Mouse (Mus musculus) MEL (cell line): ENCODE data around the gene Depdc7. TPM values are rescaled to one million over a fixed set of nuclear protein-coding genes. Genes with fewer than 3 reads are reported as not detected.

Experiments used
- DNase-seq: peaks from one replicate; pipeline ENCODE4 v3.0.0; 2011; ENCODE audit warnings: low read depth, low spot score
- H3K27ac ChIP-seq: 2 replicates; pipeline ENCODE4 v1.5.1; 2012; ENCODE audit warnings: low read depth, mild to moderate bottlenecking, control low read depth, low read length, moderate library complexity; ENCODE audit not compliant: control insufficient read depth
- H3K27me3 ChIP-seq, 2 experiments: fragments of 150-350 bp in 1 of 2; sonication (generic) in 1 of 2; 2 replicates each; pipeline ENCODE4 v1.6.1; 2012; ENCODE audit warnings: low read length in 2 of 2, mild to moderate bottlenecking in 2 of 2, improper control_type of control experiment in 1 of 2, moderate library complexity in 1 of 2; ENCODE audit not compliant: insufficient read depth in 2 of 2, control insufficient read depth in 1 of 2
- H3K36me3 ChIP-seq, 2 experiments: 2 replicates each; pipeline ENCODE4 v1.6.1; 2012 to 2014; ENCODE audit warnings: low read length in 2 of 2, improper control_type of control experiment in 1 of 2, inconsistent platforms in 1 of 2, mild to moderate bottlenecking in 1 of 2; ENCODE audit not compliant: insufficient read depth in 2 of 2, control insufficient read depth in 1 of 2
- H3K4me1 ChIP-seq, 2 experiments: fragments of 150-350 bp in 1 of 2; sonication (generic) in 1 of 2; 2 replicates each; pipeline ENCODE4 v1.6.1; 2012; ENCODE audit warnings: low read length in 2 of 2, improper control_type of control experiment in 1 of 2, mild to moderate bottlenecking in 1 of 2; ENCODE audit not compliant: insufficient read depth in 2 of 2, control insufficient read depth in 1 of 2
- H3K4me3 ChIP-seq, 2 experiments: fragments of 150-350 bp in 1 of 2; sonication (generic) in 1 of 2; 2 replicates each; pipeline ENCODE4 v1.5.1; 2012; ENCODE audit warnings: low read depth in 2 of 2, low read length in 2 of 2, mild to moderate bottlenecking in 2 of 2, moderate library complexity in 2 of 2, control low read depth in 1 of 2, improper control_type of control experiment in 1 of 2; ENCODE audit not compliant: control insufficient read depth in 1 of 2, insufficient read depth in 1 of 2
- H3K79me2 ChIP-seq: 2 replicates; pipeline ENCODE4 v1.6.1; 2012; ENCODE audit warnings: mild to moderate bottlenecking, low read length, moderate library complexity; ENCODE audit not compliant: control insufficient read depth, poor library complexity, insufficient read depth
- H3K9ac ChIP-seq: 2 replicates; pipeline ENCODE4 v1.6.1; 2012; ENCODE audit warnings: low read depth, mild to moderate bottlenecking, control low read depth, low read length, moderate library complexity; ENCODE audit not compliant: control insufficient read depth, poor library complexity, severe bottlenecking
- H3K9me3 ChIP-seq: fragments of 150-350 bp; sonication (generic); replicated peaks from 2 replicates; pipeline ENCODE4 v1.6.1; 2012; ENCODE audit warnings: mild to moderate bottlenecking, low read length, improper control_type of control experiment, moderate library complexity; ENCODE audit not compliant: insufficient read depth
- BHLHE40 ChIP-seq: IDR thresholded peaks from 2 replicates; pipeline ENCODE4 v1.6.1; 2012; ENCODE audit warnings: low read depth, mild to moderate bottlenecking, inconsistent platforms, low read length, improper control_type of control experiment, borderline replicate concordance
- CHD2 ChIP-seq: IDR thresholded peaks from 2 replicates; pipeline ENCODE4 v1.6.1; 2011; ENCODE audit warnings: low read length, improper control_type of control experiment
- CTCF ChIP-seq, 3 experiments: IDR thresholded peaks in 2 of 3; conservative IDR thresholded peaks in 1 of 3; 2 replicates each; pipeline ENCODE4 v1.5.1; 2011 to 2012; ENCODE audit warnings: low read length in 3 of 3, low read depth in 2 of 3, mild to moderate bottlenecking in 2 of 3, improper control_type of control experiment in 1 of 3, inconsistent platforms in 1 of 3, mixed read lengths in 1 of 3, moderate library complexity in 1 of 3; ENCODE audit not compliant: control insufficient read depth in 1 of 3, insufficient read depth in 1 of 3, poor library complexity in 1 of 3, severe bottlenecking in 1 of 3
- ELF1 ChIP-seq: IDR thresholded peaks from 2 replicates; pipeline ENCODE4 v1.6.1; 2014; ENCODE audit warnings: low read depth, mild to moderate bottlenecking, inconsistent platforms, low read length, improper control_type of control experiment, moderate library complexity
- EP300 ChIP-seq, 2 experiments: IDR thresholded peaks; 2 replicates each; pipeline ENCODE4 v1.6.1; 2011; ENCODE audit warnings: improper control_type of control experiment in 2 of 2, low read length in 2 of 2, low read depth in 1 of 2, mild to moderate bottlenecking in 1 of 2
- GABPA ChIP-seq: IDR thresholded peaks from 2 replicates; pipeline ENCODE4 v1.6.1; 2012; ENCODE audit warnings: low read depth, mild to moderate bottlenecking, inconsistent platforms, low read length, improper control_type of control experiment, moderate library complexity
- KAT2A ChIP-seq: conservative IDR thresholded peaks from 2 replicates; pipeline ENCODE4 v1.6.1; 2012; ENCODE audit warnings: low read depth, low read length, improper control_type of control experiment, inconsistent platforms
- MAX ChIP-seq: IDR thresholded peaks from 2 replicates; pipeline ENCODE4 v1.6.1; 2011; ENCODE audit warnings: low read length, improper control_type of control experiment
- MXI1 ChIP-seq: IDR thresholded peaks from 2 replicates; pipeline ENCODE4 v1.6.1; 2011; ENCODE audit warnings: mild to moderate bottlenecking, low read depth, low read length, improper control_type of control experiment
- MYC ChIP-seq: IDR thresholded peaks from 2 replicates; pipeline ENCODE4 v1.6.1; 2011; ENCODE audit warnings: low read depth, mild to moderate bottlenecking, low read length, improper control_type of control experiment, moderate library complexity
- POLR2AphosphoS2 ChIP-seq: IDR thresholded peaks from 2 replicates; pipeline ENCODE4 v1.6.1; 2011; ENCODE audit warnings: low read length, improper control_type of control experiment
- POLR2AphosphoS5 ChIP-seq: IDR thresholded peaks from 2 replicates; pipeline ENCODE4 v1.6.1; 2012; ENCODE audit warnings: low read depth, borderline replicate concordance, mild to moderate bottlenecking, inconsistent platforms, low read length, moderate library complexity, mixed read lengths
- RAD21 ChIP-seq: IDR thresholded peaks from 2 replicates; pipeline ENCODE4 v1.6.1; 2011; ENCODE audit warnings: mild to moderate bottlenecking, low read depth, low read length, improper control_type of control experiment
- RCOR1 ChIP-seq: IDR thresholded peaks from 2 replicates; pipeline ENCODE4 v1.6.1; 2012; ENCODE audit warnings: low read depth, mild to moderate bottlenecking, inconsistent platforms, low read length, improper control_type of control experiment
- TBP ChIP-seq: IDR thresholded peaks from 2 replicates; pipeline ENCODE4 v1.8.0; 2011; ENCODE audit warnings: low read depth, low read length, improper control_type of control experiment
- UBTF ChIP-seq: IDR thresholded peaks from 2 replicates; pipeline ENCODE4 v1.6.1; 2012; ENCODE audit warnings: low read depth, mild to moderate bottlenecking, inconsistent platforms, low read length, improper control_type of control experiment, moderate library complexity, borderline replicate concordance; ENCODE audit not compliant: insufficient read depth
- polyA plus RNA-seq, 2 experiments: library from polyadenylated mRNA; stranded (reverse) in 1 of 2; unstranded in 1 of 2; fragments of >175 nt in 1 of 2; fragments of >200 nt in 1 of 2; gene quantifications; 2 replicates each; pipeline versions ENCODE4 v1.2.1 to v1.2.4; 2012; ENCODE audit warnings: low replicate concordance in 2 of 2, low read depth in 1 of 2; ENCODE audit not compliant: insufficient read length in 2 of 2, insufficient read depth in 1 of 2, missing spikeins in 1 of 2
- total RNA-seq: library from RNA; depleted of rRNA; stranded (reverse); fragments of 300-350 nt; gene quantifications from 2 replicates; pipeline ENCODE4 v1.2.3, GENCODE M21; 2012; rRNA removed

Depdc7 gene
- total and polyA plus RNA-seq, 3 experiments = 7.1 to 8.6 TPM; not detected in 1

GRCm38 (mm10) chr2:104677326-104677725 lies 65.4 kb downstream of the Depdc7 start:
- DNase-seq = no peak
- Histone ChIP-seq H3K9ac (no peak overlapping the region), H3K4me1 (peaks cover 0 to 2% of the 10 kb centered on the region in 2 experiments; a peak in 1 of 4 replicates), H3K27ac (no peak overlapping the region), H3K9me3 (no peaks in the 10 kb centered on the region), H3K36me3 (no peaks in the 10 kb centered on the region), H3K27me3 (no peaks in the 10 kb centered on the region), H3K79me2 (no peaks in the 10 kb centered on the region), H3K4me3 (no peak overlapping the region)
- no peak for TF ChIP-seq GABPA
- no peak for TF ChIP-seq MXI1
- TF ChIP-seq UBTF = no peak
- TF ChIP-seq BHLHE40 = no peak
- TF ChIP-seq RCOR1 = no peak
- TF ChIP-seq MAX = no peak
- no peak for TF ChIP-seq TBP
- TF ChIP-seq POLR2AphosphoS2 = no peak
- no peak for TF ChIP-seq EP300 (IDR thresholded peaks at IDR 0.05; ENCODE audit: low read depth in 1 of 2, low read length in 2 of 2)
- no peak for TF ChIP-seq POLR2AphosphoS5
- no peak for TF ChIP-seq ELF1
- TF ChIP-seq RAD21 = no peak
- TF ChIP-seq MYC = no peak
- TF ChIP-seq CHD2 = no peak
- no peak for TF ChIP-seq CTCF (IDR thresholded peaks at IDR 0.05 in 2 of 3, conservative IDR thresholded peaks at IDR 0.05 in 1 of 3; ENCODE audit: control insufficient read depth in 1 of 3, insufficient read depth in 1 of 3, low read depth in 2 of 3, low read length in 3 of 3, poor library complexity in 1 of 3, severe bottlenecking in 1 of 3)
- no peak for TF ChIP-seq KAT2A

Other genes starting within 250 kb of the Depdc7 start
- 11.9 and 12.1 TPM in 2 replicates for gene Hipk3, start 248.4 kb downstream of the Depdc7 start, total RNA-seq
- gene Hipk3, start 248.4 kb downstream of the Depdc7 start, polyA plus RNA-seq = 10 to 100 TPM; 17.0 to 19.4 TPM
- gene Cstf3, start 152.4 kb downstream of the Depdc7 start, total RNA-seq = 11.6 and 13.8 TPM in 2 replicates
- gene Cstf3, start 152.4 kb downstream of the Depdc7 start, polyA plus RNA-seq = 100 to 1,000 TPM in 1 of 2 experiments, 10 to 100 TPM in 1; 35.7 to 126 TPM
- gene Tcp11l1, start 30.7 kb downstream of the Depdc7 start, total RNA-seq = 26.7 and 28.6 TPM in 2 replicates
- 10 to 100 TPM in 1 of 2 experiments, not detected in 1; 22.1 TPM for gene Tcp11l1, start 30.7 kb downstream of the Depdc7 start, polyA plus RNA-seq
- not detected in 2 replicates for gene Pin1rt1, start 26.5 kb downstream of the Depdc7 start, total RNA-seq
- under 1 TPM in 1 of 2 experiments, not detected in 1; 0.07 TPM for gene Pin1rt1, start 26.5 kb downstream of the Depdc7 start, polyA plus RNA-seq
- gene Qser1, start 73.9 kb upstream of the Depdc7 start, total RNA-seq = 3.9 and 5.2 TPM in 2 replicates
- 10 to 100 TPM in 1 of 2 experiments, not detected in 1; 14.5 TPM for gene Qser1, start 73.9 kb upstream of the Depdc7 start, polyA plus RNA-seq
- gene Prrg4, start 107.0 kb upstream of the Depdc7 start, total RNA-seq = not detected in 2 replicates
- gene Prrg4, start 107.0 kb upstream of the Depdc7 start, polyA plus RNA-seq = not detected
- gene Ccdc73, start 124.9 kb upstream of the Depdc7 start, total RNA-seq = 0.03 and 0.08 TPM in 2 replicates
- gene Ccdc73, start 124.9 kb upstream of the Depdc7 start, polyA plus RNA-seq = under 1 TPM in 1 of 2 experiments, not detected in 1; 0.43 TPM